Mouse (Mus musculus) spleen, adult 2 months (tissue): ENCODE data around the gene Pcbp2. TPM values are rescaled to one million over a fixed set of nuclear protein-coding genes. Genes with fewer than 3 reads are reported as not detected.

Experiments used
- DNase-seq, 2 experiments: peaks; one replicate each; pipeline versions ENCODE4 v3.0.0 to v3.0.0-alpha.2; 2012 to 2021; ENCODE audit warnings: low spot score in 2 of 2, low read depth in 1 of 2
- H3K27ac ChIP-seq: fragments of 200-500 bp; 2 replicates; pipeline ENCODE4 v1.5.1; 2012; ENCODE audit warnings: low read length, inconsistent platforms; ENCODE audit not compliant: insufficient read depth
- H3K27me3 ChIP-seq: fragments of 200-500 bp; 2 replicates; pipeline ENCODE4 v1.6.1; 2012; ENCODE audit warnings: mild to moderate bottlenecking, moderate library complexity, low read length, inconsistent platforms; ENCODE audit not compliant: control insufficient read depth, insufficient read depth
- H3K36me3 ChIP-seq: fragments of 200-500 bp; 2 replicates; pipeline ENCODE4 v1.6.1; 2012; ENCODE audit warnings: mild to moderate bottlenecking, low read length, inconsistent platforms; ENCODE audit not compliant: control insufficient read depth, insufficient read depth
- H3K4me1 ChIP-seq: fragments of 200-500 bp; 2 replicates; pipeline ENCODE4 v1.6.1; 2011; ENCODE audit warnings: inconsistent platforms; ENCODE audit not compliant: control insufficient read depth, insufficient read depth, insufficient read length
- H3K4me3 ChIP-seq: fragments of 200-500 bp; 2 replicates; pipeline ENCODE4 v1.5.1; 2011; ENCODE audit warnings: mild to moderate bottlenecking, inconsistent platforms; ENCODE audit not compliant: insufficient read depth, insufficient read length; ENCODE audit errors: extremely low read depth
- CTCF ChIP-seq: fragments of 200-500 bp; IDR thresholded peaks from 2 replicates; pipeline ENCODE4 v1.5.1; 2011; ENCODE audit warnings: mild to moderate bottlenecking, inconsistent platforms; ENCODE audit not compliant: insufficient read depth, insufficient read length, insufficient replicate concordance; ENCODE audit errors: extremely low read depth
- POLR2A ChIP-seq: fragments of 200-500 bp; IDR thresholded peaks from 2 replicates; pipeline ENCODE4 v1.6.1; 2011; ENCODE audit warnings: low read depth, low read length, inconsistent platforms
- WGBS: fragments of 180-500 bp; shearing (Covaris S2); methylation state at CpG from one replicate; pipeline ENCODE4 v1.1.7; 2018; 5-methylcytosine and 5-hydroxymethylcytosine counted together
- polyA plus RNA-seq: library from polyadenylated mRNA; depleted of rRNA; stranded (reverse); fragments of >200 nt; gene quantifications from 2 replicates; pipeline ENCODE4 v1.2.3, GENCODE M21; 2012

Gene Pcbp2
- polyA plus RNA-seq, 1 experiment, result 378 TPM

GRCm38 (mm10) chr15:102455993-102456392 is 14.3 kb upstream of the Pcbp2 start:
- TF ChIP-seq CTCF (peak; percentile 20; the same call in 1 of the 2 replicates), POLR2A (no peak)
- no peak for DNase-seq
- no peaks in the 10 kb centered on the region for H3K27me3 ChIP-seq
- no peak overlapping the region for H3K27ac ChIP-seq
- 67% methylated on average over 6 of the region's 6 CpGs for WGBS
- no peak overlapping the region for H3K4me3 ChIP-seq
- no peaks in the 10 kb centered on the region for H3K36me3 ChIP-seq
- H3K4me1 ChIP-seq, result peaks cover 10% of the 10 kb centered on the region

- peak overlapping the region; percentile 27; the same call in 1 of the 2 replicates for H3K4me3 ChIP-seq
- DNase-seq, result peak in 1 of 2 experiments; percentile 38
- no peaks in the 10 kb centered on the region for H3K27me3 ChIP-seq
- 28% methylated on average over 5 of the region's 5 CpGs for WGBS
- peak overlapping the region; percentile 82 for H3K27ac ChIP-seq
- no peak for TF ChIP-seq POLR2A
- TF ChIP-seq CTCF, result no peak
- H3K36me3 ChIP-seq, result peaks cover 9% of the 10 kb centered on the region
- peaks cover 10% of the 10 kb centered on the region for H3K4me1 ChIP-seq
Measured at GRCm38 (mm10) chr15:102458050-102458736, 12.1 kb upstream of the Pcbp2 start.

GRCm38 (mm10) chr15:102458904-102459317 is 11.4 kb upstream of the Pcbp2 start, which contains the start of gene Prr13:
TSS of gene Prr13 (plus strand) at chr15:102459028.
- Histone ChIP-seq H3K36me3 (peaks cover 11% of the 10 kb centered on the region), H3K27me3 (no peaks in the 10 kb centered on the region), H3K27ac (peak within 1 kb of the TSS; percentile 82), H3K4me3 (peak within 1 kb of the TSS; percentile 68), H3K4me1 (peaks cover 10% of the 10 kb centered on the region)
- peak; percentile 70 for TF ChIP-seq POLR2A
- peak; percentile 47; the same call in 1 of the 2 replicates for TF ChIP-seq CTCF
- peak; percentile 95 to 96 for DNase-seq
- WGBS, result 1% methylated on average over 19 of the region's 19 CpGs

- TF ChIP-seq POLR2A, result no peak
- no peak for TF ChIP-seq CTCF
- Histone ChIP-seq H3K4me3 (peak overlapping the region; percentile 68), H3K4me1 (peaks cover 10% of the 10 kb centered on the region), H3K27ac (peak overlapping the region; percentile 48; the same call in 1 of the 2 replicates), H3K36me3 (peaks cover 11% of the 10 kb centered on the region), H3K27me3 (no peaks in the 10 kb centered on the region)
- WGBS, result 22% methylated on average over 6 of the region's 6 CpGs
- no peak for DNase-seq
Measured at GRCm38 (mm10) chr15:102459381-102459780, 11.0 kb upstream of the Pcbp2 start.

- peaks cover 11% of the 10 kb centered on the region for H3K36me3 ChIP-seq
- no peak for TF ChIP-seq POLR2A
- no peak for TF ChIP-seq CTCF
- no peak for DNase-seq
- peak overlapping the region; percentile 40 for H3K4me3 ChIP-seq
- no peaks in the 10 kb centered on the region for H3K27me3 ChIP-seq
- WGBS, result 8% methylated on average over 5 of the region's 5 CpGs
- H3K4me1 ChIP-seq, result peaks cover 10% of the 10 kb centered on the region
- H3K27ac ChIP-seq, result no peak overlapping the region
Measured at GRCm38 (mm10) chr15:102459847-102460246, 10.5 kb upstream of the Pcbp2 start.

GRCm38 (mm10) chr15:102460409-102460808 is 9.9 kb upstream of the Pcbp2 start:
- Histone ChIP-seq H3K4me3 (peak overlapping the region; percentile 10; the same call in 1 of the 2 replicates), H3K36me3 (peaks cover 11% of the 10 kb centered on the region), H3K4me1 (peaks cover 10% of the 10 kb centered on the region), H3K27me3 (no peaks in the 10 kb centered on the region), H3K27ac (0 out of 2 replicates have a peak overlapping the region, but pooled peaks have one; percentile 9)
- WGBS, result 53% methylated on average over 12 of the region's 12 CpGs
- TF ChIP-seq CTCF (no peak), POLR2A (no peak)
- no peak for DNase-seq

GRCm38 (mm10) chr15:102460971-102461370 is 9.4 kb upstream of the Pcbp2 start:
- no peak overlapping the region for H3K27ac ChIP-seq
- WGBS, result 16% methylated on average over 4 of the region's 4 CpGs
- H3K4me3 ChIP-seq, result no peak overlapping the region

More at GRCm38 (mm10) chr15:102460971-102461370, 9.4 kb upstream of the Pcbp2 start:
- no peak for DNase-seq
- Histone ChIP-seq H3K27me3 (no peaks in the 10 kb centered on the region), H3K4me1 (peaks cover 10% of the 10 kb centered on the region), H3K36me3 (peaks cover 11% of the 10 kb centered on the region)
- TF ChIP-seq POLR2A, result no peak
- no peak for TF ChIP-seq CTCF
